Mouse (Mus musculus) cerebellum, adult 2 months (tissue): ENCODE data around the gene Arntl2.

ENCODE experiments used
- CTCF ChIP-seq: fragments of 200-500 bp; IDR thresholded peaks from 2 replicates; pipeline ENCODE4 v1.5.1; 2011; ENCODE audit warnings: low read depth, mild to moderate bottlenecking, control low read depth, low read length, moderate library complexity, borderline replicate concordance; ENCODE audit not compliant: insufficient read depth
- POLR2A ChIP-seq: fragments of 200-500 bp; IDR thresholded peaks from 2 replicates; pipeline ENCODE4 v1.6.1; 2011; ENCODE audit warnings: low read length, control low read depth, borderline replicate concordance; ENCODE audit not compliant: insufficient read depth

DNA sequence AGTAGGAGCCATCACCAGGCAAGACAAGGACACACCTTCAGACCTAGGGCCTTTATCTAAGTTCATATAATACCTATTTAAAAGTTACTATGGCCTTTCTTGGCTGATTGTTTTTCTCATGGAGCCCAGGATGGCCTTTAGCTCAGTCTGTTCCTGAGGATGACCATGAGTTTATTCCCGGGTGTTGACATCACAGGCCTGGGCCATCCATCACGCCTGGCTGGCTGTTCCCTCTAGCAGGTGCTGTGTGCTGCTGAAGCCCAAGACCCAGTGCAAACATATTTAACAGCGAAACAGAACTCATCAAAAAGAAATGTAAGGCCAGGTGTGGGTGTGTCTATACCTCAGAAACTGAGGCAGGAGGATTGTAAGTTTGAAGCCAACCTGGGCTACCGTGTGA lies 43.0 kb downstream of the Arntl2 start:
- no peak for TF ChIP-seq CTCF
- TF ChIP-seq POLR2A = no peak
